Mouse (Mus musculus) cerebellum, adult 2 months (tissue): ENCODE results near the gene Fxr2.

Experiments
- CTCF ChIP-seq: fragments of 200-500 bp; IDR thresholded peaks from 2 replicates; pipeline ENCODE4 v1.5.1; 2011; ENCODE audit warnings: low read depth, mild to moderate bottlenecking, control low read depth, low read length, moderate library complexity, borderline replicate concordance; ENCODE audit not compliant: insufficient read depth
- POLR2A ChIP-seq: fragments of 200-500 bp; IDR thresholded peaks from 2 replicates; pipeline ENCODE4 v1.6.1; 2011; ENCODE audit warnings: low read length, control low read depth, borderline replicate concordance; ENCODE audit not compliant: insufficient read depth

DNA sequence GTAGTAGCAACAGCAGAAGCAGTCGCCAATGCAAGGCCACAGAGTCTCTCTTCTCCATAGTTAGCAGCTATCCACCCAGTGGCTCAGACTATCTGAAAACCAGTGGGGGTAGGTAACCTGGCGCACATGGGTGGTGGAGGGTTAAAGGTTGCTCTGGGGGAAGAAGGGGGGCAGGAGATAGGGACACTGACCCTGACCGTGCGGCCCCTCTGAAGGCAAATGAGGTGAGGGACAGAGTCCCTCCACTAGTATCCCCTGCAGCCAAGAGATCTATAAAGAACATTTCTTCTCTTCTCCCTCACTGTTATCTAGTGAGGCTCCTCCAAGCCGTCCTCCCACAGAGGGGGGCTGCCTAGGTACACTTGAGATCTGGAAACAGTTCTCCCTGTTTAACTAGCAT is 15.0 kb upstream of the Fxr2 start, which contains the start of gene Shbg:
- TF ChIP-seq CTCF, result no peak
- TF ChIP-seq POLR2A, result no peak
